ENCODE assay signal across 9 mouse cellular contexts in the genomic region with DNA sequence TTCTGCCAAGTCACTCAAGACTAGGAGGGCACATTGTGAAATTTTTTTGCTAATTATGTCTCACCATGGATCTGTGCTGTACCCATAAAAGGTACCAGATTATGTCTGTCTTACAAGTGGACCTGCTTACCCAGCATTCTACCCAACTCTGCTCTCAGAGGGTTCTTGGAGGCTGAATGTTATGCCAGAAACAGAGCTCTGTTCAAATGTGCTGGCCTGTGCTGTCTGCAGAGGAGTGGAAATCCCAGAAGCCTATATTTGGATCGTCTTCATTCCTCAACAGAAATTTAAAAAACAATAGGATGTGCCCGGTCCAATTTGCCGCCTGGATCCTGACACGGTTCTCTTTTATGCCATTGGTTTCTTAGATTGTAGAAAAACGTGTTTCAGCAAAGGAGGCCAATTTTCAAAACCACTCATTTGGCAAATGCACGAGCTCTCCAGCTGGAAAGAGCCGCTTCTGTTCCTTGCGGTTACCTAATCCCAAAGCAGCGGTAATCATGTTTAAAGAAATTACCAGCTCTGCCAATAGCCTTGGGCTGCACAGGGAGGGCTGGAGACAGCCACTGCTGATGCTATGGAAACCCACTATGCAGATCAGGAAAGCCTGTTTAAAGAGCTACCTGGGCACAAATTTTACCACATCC.
A peak's percentile ranks its signal among the peaks of the same experiment; 100 is the strongest.
DNase-seq lines count a peak whose midpoint lies in the region; ATAC-seq and TF ChIP-seq lines count a peak whose summit lies in the region.
"Had no signal": no experiment of that assay in that cellular context is flagged by ENCODE, and none has a peak within 500 bp of the region (broad histone marks: within the 10 kb centered on the region; RNA-seq: fewer than 3 reads in every experiment).

No protein-coding gene starts in this region.

- no peak for TF ChIP-seq CTCF in brain, embryonic 14.5 days (IDR thresholded peaks at IDR 0.05; ENCODE audit: borderline replicate concordance, extremely low read depth, insufficient read depth, insufficient read length)

- H3K9ac ChIP-seq in hindbrain, embryonic 13.5 days, result no peak overlapping the region
- H3K9ac ChIP-seq in hindbrain, embryonic 12.5 days, result no peak overlapping the region
- no peak overlapping the region for H3K9ac ChIP-seq in midbrain, embryonic 14.5 days (replicated peaks; ENCODE audit: low read length)
- no peak overlapping the region for H3K9ac ChIP-seq in heart, embryonic 11.5 days (ENCODE audit: low read depth, low read length)

- H3K4me2 ChIP-seq in hindbrain, embryonic 13.5 days, result no peak overlapping the region
- no peak overlapping the region for H3K4me2 ChIP-seq in hindbrain, embryonic 12.5 days (replicated peaks)
- no peak overlapping the region for H3K4me2 ChIP-seq in midbrain, embryonic 14.5 days (ENCODE audit: low read length)
- H3K4me2 ChIP-seq in heart, embryonic 11.5 days, result no peak overlapping the region

- H3K27ac ChIP-seq in hindbrain, embryonic 13.5 days, result peak overlapping the region; percentile 79
- H3K27ac ChIP-seq in hindbrain, embryonic 12.5 days, result no peak overlapping the region
- peak overlapping the region; percentile 60 for H3K27ac ChIP-seq in midbrain, embryonic 14.5 days (replicated peaks; ENCODE audit: low read depth, low read length)
- H3K27ac ChIP-seq in heart, embryonic 11.5 days (ENCODE audit: low read depth, low read length), result no peak overlapping the region

- no peaks in the 10 kb centered on the region for H3K36me3 ChIP-seq in hindbrain, embryonic 13.5 days
- no peaks in the 10 kb centered on the region for H3K36me3 ChIP-seq in hindbrain, embryonic 12.5 days
- H3K36me3 ChIP-seq in midbrain, embryonic 14.5 days (ENCODE audit: control insufficient read depth, insufficient read depth, low read length), result no peaks in the 10 kb centered on the region
- H3K36me3 ChIP-seq in heart, embryonic 11.5 days (ENCODE audit: control insufficient read depth, insufficient read depth, low read length), result no peaks in the 10 kb centered on the region

- ATAC-seq in hindbrain, embryonic 13.5 days (ENCODE audit: low FRiP score), result peak; percentile 77
- ATAC-seq in hindbrain, embryonic 12.5 days (ENCODE audit: low FRiP score), result no peak
- no peak for ATAC-seq in midbrain, embryonic 14.5 days (ENCODE audit: low FRiP score, low TSS enrichment)
- no peak for ATAC-seq in heart, embryonic 11.5 days (replicated peaks; ENCODE audit: insufficient number of reproducible peaks, low FRiP score, low TSS enrichment)

- no peak overlapping the region for H3K4me3 ChIP-seq in hindbrain, embryonic 13.5 days
- H3K4me3 ChIP-seq in hindbrain, embryonic 12.5 days, result no peak overlapping the region
- no peak overlapping the region for H3K4me3 ChIP-seq in midbrain, embryonic 14.5 days (replicated peaks; ENCODE audit: low read depth, low read length)
- H3K4me3 ChIP-seq in heart, embryonic 11.5 days (ENCODE audit: low read depth, low read length), result no peak overlapping the region

- WGBS in hindbrain, embryonic 13.5 days, result 68% methylated on average over 9 of the region's 9 CpGs
- WGBS in hindbrain, embryonic 12.5 days, result 79% methylated on average over 9 of the region's 9 CpGs
- 42% methylated on average over 9 of the region's 9 CpGs for WGBS in midbrain, embryonic 14.5 days
- 83% methylated on average over 9 of the region's 9 CpGs for WGBS in heart, embryonic 11.5 days (ENCODE audit: insufficient replicate concordance)

- no peaks in the 10 kb centered on the region for H3K9me3 ChIP-seq in hindbrain, embryonic 13.5 days
- H3K9me3 ChIP-seq in hindbrain, embryonic 12.5 days (replicated peaks), result no peaks in the 10 kb centered on the region
- no peaks in the 10 kb centered on the region for H3K9me3 ChIP-seq in midbrain, embryonic 14.5 days (ENCODE audit: control insufficient read depth, low read length)
- H3K9me3 ChIP-seq in heart, embryonic 11.5 days (replicated peaks; ENCODE audit: control insufficient read depth, low read length), result no peaks in the 10 kb centered on the region

- peaks cover 9% of the 10 kb centered on the region; the same call in 1 of the 2 replicates for H3K4me1 ChIP-seq in hindbrain, embryonic 13.5 days (replicated peaks)
- H3K4me1 ChIP-seq in hindbrain, embryonic 12.5 days, result no peaks in the 10 kb centered on the region
- H3K4me1 ChIP-seq in midbrain, embryonic 14.5 days (ENCODE audit: control insufficient read depth, insufficient read depth, low read length), result 0 out of 2 replicates have a peak, but pooled peaks cover 5% of the 10 kb centered on the region
- H3K4me1 ChIP-seq in heart, embryonic 11.5 days (ENCODE audit: control insufficient read depth, insufficient read depth, low read length), result no peaks in the 10 kb centered on the region

- peak; percentile 90 for DNase-seq in brain, embryonic 14.5 days (ENCODE audit: low read depth)
- peak; percentile 34 to 58 for DNase-seq in frontal cortex, adult 2 months (ENCODE audit: extremely low spot score in 1 of 2, low spot score in 1 of 2)
- peak; percentile 73 for DNase-seq in midbrain, embryonic 14.5 days
- no peak for DNase-seq in spleen, postnatal 4 days (ENCODE audit: low spot score in 2 of 2)
- DNase-seq: kidney, adult 2 months; thymus, adult 2 months had no signal

- H3K27me3 ChIP-seq in hindbrain, embryonic 13.5 days, result no peaks in the 10 kb centered on the region
- no peaks in the 10 kb centered on the region for H3K27me3 ChIP-seq in hindbrain, embryonic 12.5 days
- no peaks in the 10 kb centered on the region for H3K27me3 ChIP-seq in midbrain, embryonic 14.5 days (ENCODE audit: control insufficient read depth, insufficient read depth, low read length)
- H3K27me3 ChIP-seq in heart, embryonic 11.5 days (ENCODE audit: control insufficient read depth, insufficient read depth, low read length), result no peaks in the 10 kb centered on the region

- TF ChIP-seq POLR2A in brain, embryonic 14.5 days (IDR thresholded peaks at IDR 0.05; ENCODE audit: borderline replicate concordance, extremely low read depth, insufficient read depth, insufficient read length, poor library complexity, severe bottlenecking), result no peak

Comparison
In these comparisons a context has a peak if more than half of its experiments do, and no peak if none do; other contexts are left out.
1. H3K27ac ChIP-seq: peak in hindbrain, embryonic 13.5 days (single experiment) and midbrain, embryonic 14.5 days (single experiment); none in hindbrain, embryonic 12.5 days (single experiment) and heart, embryonic 11.5 days (single experiment).
2. DNase-seq: peak in brain, embryonic 14.5 days (single experiment), frontal cortex, adult 2 months (2 of 2) and midbrain, embryonic 14.5 days (single experiment); none in spleen, postnatal 4 days (0 of 2).